8 mouse cellular contexts compared by ENCODE assay signal in the genomic region with DNA sequence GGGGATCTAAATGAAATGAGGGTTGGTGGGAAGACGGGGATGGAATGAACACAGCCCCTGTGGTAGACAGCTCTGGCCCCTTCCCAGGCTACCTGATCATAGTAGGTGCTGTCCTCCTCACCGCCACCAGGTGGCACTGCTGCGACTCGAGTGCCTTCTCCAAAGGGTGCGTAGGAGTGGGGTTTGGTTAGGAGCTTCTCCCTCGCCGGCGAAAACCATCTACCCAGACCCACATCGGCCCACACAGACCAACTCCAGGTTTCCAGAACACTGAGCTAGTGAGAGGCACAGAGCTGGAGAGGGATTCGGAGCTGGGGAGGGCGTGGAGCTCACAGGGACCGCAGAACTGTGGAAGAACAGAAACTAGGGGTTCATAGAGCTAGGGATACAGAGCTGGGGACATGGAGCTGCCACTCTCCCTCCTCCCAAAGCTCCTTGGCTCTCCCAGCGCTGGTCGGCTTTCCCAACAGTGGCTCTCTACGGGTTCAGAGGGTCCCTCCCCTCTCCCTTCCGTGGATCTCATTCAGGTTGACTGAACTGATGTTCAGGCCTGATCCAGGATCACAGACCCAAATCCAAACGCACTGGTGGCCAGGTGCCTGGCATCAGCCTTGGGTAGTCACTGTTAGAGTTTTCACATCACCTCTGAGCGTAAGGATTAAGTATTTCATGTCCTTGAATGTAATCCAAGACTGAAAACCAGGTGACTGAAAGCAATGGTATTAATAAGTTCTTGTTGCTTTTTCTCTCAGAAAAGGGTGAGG. TPM values are rescaled to one million over a fixed set of nuclear protein-coding genes. Genes with fewer than 3 reads are reported as not detected.
DNase-seq lines count a peak whose midpoint lies in the region; ATAC-seq and TF ChIP-seq lines count a peak whose summit lies in the region.

No protein-coding gene starts in this region.

- H3K4me3 ChIP-seq in CH12.LX (replicated peaks in 1 of 3; ENCODE audit: low read depth in 2 of 3, low read length in 2 of 3, poor library complexity in 1 of 3), result no peak overlapping the region
- no peak overlapping the region for H3K4me3 ChIP-seq in embryonic fibroblast, embryonic 13.5 days (ENCODE audit: insufficient read depth, low read length)
- H3K4me3 ChIP-seq in heart, embryonic 12.5 days, result peak overlapping the region; percentile 34; the same call in 1 of the 2 replicates
- H3K4me3 ChIP-seq in kidney, postnatal 0 days (replicated peaks; ENCODE audit: low read depth, low read length), result no peak overlapping the region
- H3K4me3 ChIP-seq in liver, embryonic 13.5 days (replicated peaks), result no peak overlapping the region
- no peak overlapping the region for H3K4me3 ChIP-seq in stomach, postnatal 0 days (ENCODE audit: low read depth, low read length)

- ATAC-seq in heart, embryonic 12.5 days (ENCODE audit: insufficient number of reproducible peaks, low FRiP score), result peak; percentile 37; the same call in 1 of the 2 replicates
- peak; percentile 52; the same call in 1 of the 2 replicates for ATAC-seq in kidney, postnatal 0 days (replicated peaks; ENCODE audit: low FRiP score, low read depth)
- peak; percentile 67 for ATAC-seq in liver, embryonic 13.5 days (ENCODE audit: low read depth)
- peak; percentile 71 for ATAC-seq in stomach, postnatal 0 days (ENCODE audit: low FRiP score, low TSS enrichment)

- no peak overlapping the region for H3K9ac ChIP-seq in CH12.LX (ENCODE audit: insufficient read depth, low read depth)
- H3K9ac ChIP-seq in heart, embryonic 12.5 days, result peak overlapping the region; percentile 68
- H3K9ac ChIP-seq in kidney, postnatal 0 days (ENCODE audit: low read depth, low read length), result peak overlapping the region; percentile 24; the same call in 1 of the 2 replicates
- peak overlapping the region; percentile 40; the same call in 1 of the 2 replicates for H3K9ac ChIP-seq in liver, embryonic 13.5 days
- H3K9ac ChIP-seq in stomach, postnatal 0 days (ENCODE audit: low read length), result peak overlapping the region; percentile 18; the same call in 1 of the 2 replicates

- H3K27me3 ChIP-seq in CH12.LX (replicated peaks), result peaks cover 16% of the 10 kb centered on the region
- peaks cover 23% of the 10 kb centered on the region for H3K27me3 ChIP-seq in heart, embryonic 12.5 days (replicated peaks)
- H3K27me3 ChIP-seq in kidney, postnatal 0 days (ENCODE audit: insufficient read depth, low read length), result no peaks in the 10 kb centered on the region
- H3K27me3 ChIP-seq in liver, embryonic 13.5 days, result no peaks in the 10 kb centered on the region
- no peaks in the 10 kb centered on the region for H3K27me3 ChIP-seq in stomach, postnatal 0 days (ENCODE audit: control insufficient read depth, insufficient read depth, low read length)

- no peak for TF ChIP-seq EP300 in CH12.LX (IDR thresholded peaks at IDR 0.05; ENCODE audit: low read length)
- TF ChIP-seq EP300 in stomach, postnatal 0 days (optimal IDR thresholded peaks at IDR 0.05), result no peak

- peak; percentile 75 for DNase-seq in CH12.LX (ENCODE audit: extremely low read depth)
- DNase-seq in brain, adult 2 months (ENCODE audit: low read depth, low spot score), result peak; percentile 91
- peak; percentile 92 for DNase-seq in kidney, postnatal 0 days (ENCODE audit: low spot score)
- peak; percentile 51 for DNase-seq in liver, embryonic 13.5 days
- DNase-seq in natural killer cell, adult 2 months (ENCODE audit: low spot score in 2 of 2), result peak; percentile 61 to 78
- DNase-seq in stomach, postnatal 0 days (ENCODE audit: low spot score), result peak; percentile 81

- TF ChIP-seq POLR2A in CH12.LX (IDR thresholded peaks at IDR 0.05; ENCODE audit: low read depth, low read length), result no peak
- no peak for TF ChIP-seq POLR2A in embryonic fibroblast, embryonic 13.5 days (IDR thresholded peaks at IDR 0.05; ENCODE audit: low read depth, low read length)

- peaks cover 5 to 23% of the 10 kb centered on the region in 2 experiments; a peak in 2 of 4 replicates for H3K4me1 ChIP-seq in CH12.LX (ENCODE audit: control insufficient read depth in 1 of 2, insufficient read depth in 2 of 2)
- no peaks in the 10 kb centered on the region for H3K4me1 ChIP-seq in embryonic fibroblast, embryonic 13.5 days (ENCODE audit: control insufficient read depth, insufficient read depth, low read length)
- peaks cover 5% of the 10 kb centered on the region; the same call in 1 of the 2 replicates for H3K4me1 ChIP-seq in heart, embryonic 12.5 days (replicated peaks)
- peaks cover 4% of the 10 kb centered on the region; the same call in 1 of the 2 replicates for H3K4me1 ChIP-seq in kidney, postnatal 0 days (replicated peaks; ENCODE audit: insufficient read depth, low read length)
- H3K4me1 ChIP-seq in liver, embryonic 13.5 days (replicated peaks), result peaks cover 11% of the 10 kb centered on the region
- H3K4me1 ChIP-seq in stomach, postnatal 0 days (replicated peaks; ENCODE audit: control insufficient read depth, insufficient read depth), result no peaks in the 10 kb centered on the region

- WGBS in heart, embryonic 12.5 days, result 12% methylated on average over 18 of the region's 18 CpGs
- 10% methylated on average over 18 of the region's 18 CpGs for WGBS in kidney, postnatal 0 days
- 13% methylated on average over 18 of the region's 18 CpGs for WGBS in liver, embryonic 13.5 days (ENCODE audit: insufficient replicate concordance)
- 15% methylated on average over 18 of the region's 18 CpGs for WGBS in stomach, postnatal 0 days

- peak; percentile 88 for TF ChIP-seq RAD21 in CH12.LX (IDR thresholded peaks at IDR 0.05; ENCODE audit: low read depth, low read length)

- TF ChIP-seq CTCF in CH12.LX (conservative IDR thresholded peaks at IDR 0.05 in 1 of 2, IDR thresholded peaks at IDR 0.05 in 1 of 2; ENCODE audit: low read depth in 2 of 2, low read length in 2 of 2), result peak; percentile 67 to 95
- peak; percentile 97 for TF ChIP-seq CTCF in embryonic fibroblast, embryonic 13.5 days (IDR thresholded peaks at IDR 0.05; ENCODE audit: borderline replicate concordance, insufficient read depth, low read length)
- peak; percentile 97 for TF ChIP-seq CTCF in kidney, postnatal 0 days (IDR thresholded peaks at IDR 0.05; ENCODE audit: low read depth)
- TF ChIP-seq CTCF in stomach, postnatal 0 days (IDR thresholded peaks at IDR 0.05; ENCODE audit: low read depth), result peak; percentile 94

- H3K36me3 ChIP-seq in CH12.LX (replicated peaks in 1 of 2; ENCODE audit: control insufficient read depth in 1 of 2, insufficient read depth in 1 of 2, low read length in 1 of 2), result peaks cover 32 to 38% of the 10 kb centered on the region in 2 experiments
- peaks cover 38% of the 10 kb centered on the region for H3K36me3 ChIP-seq in heart, embryonic 12.5 days
- peaks cover 30% of the 10 kb centered on the region for H3K36me3 ChIP-seq in kidney, postnatal 0 days (ENCODE audit: insufficient read depth, low read length)
- peaks cover 27% of the 10 kb centered on the region for H3K36me3 ChIP-seq in liver, embryonic 13.5 days
- H3K36me3 ChIP-seq in stomach, postnatal 0 days (ENCODE audit: control insufficient read depth, insufficient read depth, low read length), result peaks cover 11% of the 10 kb centered on the region

- H3K9me3 ChIP-seq in CH12.LX (replicated peaks; ENCODE audit: low read length), result no peaks in the 10 kb centered on the region
- no peaks in the 10 kb centered on the region for H3K9me3 ChIP-seq in heart, embryonic 12.5 days (replicated peaks)
- H3K9me3 ChIP-seq in kidney, postnatal 0 days (replicated peaks; ENCODE audit: low read length), result no peaks in the 10 kb centered on the region
- H3K9me3 ChIP-seq in liver, embryonic 13.5 days (replicated peaks), result no peaks in the 10 kb centered on the region
- no peaks in the 10 kb centered on the region for H3K9me3 ChIP-seq in stomach, postnatal 0 days (ENCODE audit: control insufficient read depth, low read length)

- H3K79me2 ChIP-seq in CH12.LX (replicated peaks; ENCODE audit: control insufficient read depth, extremely low read depth, insufficient read depth, poor library complexity, severe bottlenecking), result no peaks in the 10 kb centered on the region

- dilution Hi-C loops in CH12.LX (cut with MboI; ENCODE audit: extremely low pct_ligation_motif_present, extremely low pct_unique_long_range_greater_than_20kb, low sequenced_read_pairs), result no loop called here

- no peak overlapping the region for H3K27ac ChIP-seq in CH12.LX (ENCODE audit: insufficient read depth, low read depth)
- no peak overlapping the region for H3K27ac ChIP-seq in embryonic fibroblast, embryonic 13.5 days (ENCODE audit: insufficient read depth, low read length)
- no peak overlapping the region for H3K27ac ChIP-seq in heart, embryonic 12.5 days (ENCODE audit: poor library complexity, severe bottlenecking)
- H3K27ac ChIP-seq in kidney, postnatal 0 days, result no peak overlapping the region
- no peak overlapping the region for H3K27ac ChIP-seq in liver, embryonic 13.5 days
- H3K27ac ChIP-seq in stomach, postnatal 0 days (replicated peaks), result no peak overlapping the region

- in situ Hi-C loops in CH12.LX (cut with MboI; ENCODE audit: low pct_ligation_motif_present, low pct_unique_long_range_greater_than_20kb, low sequenced_read_pairs), result loop anchor here (5.0 kb wide), 2 partner anchors 34 to 84 kb away; a partner anchor contains a TSS

- peak overlapping the region; percentile 34; the same call in 1 of the 2 replicates for H3K4me2 ChIP-seq in CH12.LX (ENCODE audit: insufficient read depth, low read depth, poor library complexity, severe bottlenecking)
- peak overlapping the region; percentile 70 for H3K4me2 ChIP-seq in heart, embryonic 12.5 days
- peak overlapping the region; percentile 46 for H3K4me2 ChIP-seq in kidney, postnatal 0 days (ENCODE audit: low read length)
- H3K4me2 ChIP-seq in liver, embryonic 13.5 days, result peak overlapping the region; percentile 47
- H3K4me2 ChIP-seq in stomach, postnatal 0 days (replicated peaks; ENCODE audit: low read depth), result peak overlapping the region; percentile 44

RNA-seq across cellular contexts. Expression of a gene that starts 18.2 kb away (rescaled TPM):
- total RNA-seq in CH12.LX (2012; rRNA removed) (8.7 and 12.3 TPM in 2 replicates), CH12.LX (2014; rRNA removed) (4.5 and 5.1 TPM in 2 replicates)
- polyA plus RNA-seq in CH12.LX (2012; ENCODE audit: insufficient read length, low read depth), result 4.2 and 4.4 TPM in 2 replicates
- polyA plus RNA-seq in embryonic fibroblast, embryonic 13.5 days (2011; ENCODE audit: insufficient read length, low read depth, missing spikeins), result 5.6 and 7.1 TPM in 2 replicates
- 19.3 and 20.1 TPM in 2 replicates for polyA plus RNA-seq in heart, embryonic 12.5 days (2016; fragmentation: Nextera tagmentation; extraction: Ambion mirVana)
- polyA plus RNA-seq in kidney, postnatal 0 days (2015; fragmentation: Nextera tagmentation; extraction: Ambion mirVana), result 19.5 and 21.9 TPM in 2 replicates
- polyA plus RNA-seq in liver, embryonic 13.5 days (2015; fragmentation: Nextera tagmentation; extraction: Ambion mirVana), result 7.3 and 7.7 TPM in 2 replicates
- 22.0 and 24.0 TPM in 2 replicates for polyA plus RNA-seq in stomach, postnatal 0 days (2015; fragmentation: Nextera tagmentation; extraction: Ambion mirVana)

RNA-seq across cellular contexts. Expression of a gene that starts 21.0 kb away (rescaled TPM):
- total RNA-seq in CH12.LX (2012; rRNA removed) (0.46 and 0.47 TPM in 2 replicates), CH12.LX (2014; rRNA removed) (0.12 and 0.15 TPM in 2 replicates)
- 2.9 and 3.0 TPM in 2 replicates for polyA plus RNA-seq in CH12.LX (2012; ENCODE audit: insufficient read length, low read depth)
- polyA plus RNA-seq in embryonic fibroblast, embryonic 13.5 days (2011; ENCODE audit: insufficient read length, low read depth, missing spikeins), result 2.6 and 4.5 TPM in 2 replicates
- 0.27 and 0.54 TPM in 2 replicates for polyA plus RNA-seq in heart, embryonic 12.5 days (2016; fragmentation: Nextera tagmentation; extraction: Ambion mirVana)
- polyA plus RNA-seq in kidney, postnatal 0 days (2015; fragmentation: Nextera tagmentation; extraction: Ambion mirVana), result 4.1 and 4.4 TPM in 2 replicates
- 13.0 and 14.8 TPM in 2 replicates for polyA plus RNA-seq in liver, embryonic 13.5 days (2015; fragmentation: Nextera tagmentation; extraction: Ambion mirVana)
- polyA plus RNA-seq in stomach, postnatal 0 days (2015; fragmentation: Nextera tagmentation; extraction: Ambion mirVana), result 11.4 and 14.5 TPM in 2 replicates

RNA-seq across cellular contexts. Expression of a gene that starts 33.6 kb away (rescaled TPM):
- total RNA-seq in CH12.LX (2012; rRNA removed) (not detected in 2 replicates), CH12.LX (2014; rRNA removed) (not detected in 2 replicates)
- polyA plus RNA-seq in CH12.LX (2012; ENCODE audit: insufficient read length, low read depth), result not detected in 2 replicates
- 0.30 TPM in 1 of 2 replicates, not detected in the other for polyA plus RNA-seq in embryonic fibroblast, embryonic 13.5 days (2011; ENCODE audit: insufficient read length, low read depth, missing spikeins)
- 0.71 and 0.75 TPM in 2 replicates for polyA plus RNA-seq in heart, embryonic 12.5 days (2016; fragmentation: Nextera tagmentation; extraction: Ambion mirVana)
- 0.61 and 0.79 TPM in 2 replicates for polyA plus RNA-seq in kidney, postnatal 0 days (2015; fragmentation: Nextera tagmentation; extraction: Ambion mirVana)
- polyA plus RNA-seq in liver, embryonic 13.5 days (2015; fragmentation: Nextera tagmentation; extraction: Ambion mirVana), result 0.05 TPM in 1 of 2 replicates, not detected in the other
- 1.5 and 1.6 TPM in 2 replicates for polyA plus RNA-seq in stomach, postnatal 0 days (2015; fragmentation: Nextera tagmentation; extraction: Ambion mirVana)
